Mouse (Mus musculus) hindbrain, embryonic 10.5 days (tissue): ENCODE data around the gene Sphk1. TPM values are rescaled to one million over a fixed set of nuclear protein-coding genes. Genes with fewer than 3 reads are reported as not detected.

Experiments
- DNase-seq: peaks from one replicate; pipeline ENCODE4 v3.0.0-alpha.2; 2017; ENCODE audit warnings: low spot score
- H3K27ac ChIP-seq: fragments of 300-500 bp; sonication (generic); 2 replicates; pipeline ENCODE4 v1.5.1; 2016; ENCODE audit warnings: mild to moderate bottlenecking, moderate library complexity
- H3K27me3 ChIP-seq: fragments of 300-500 bp; sonication (generic); 2 replicates; pipeline ENCODE4 v1.6.1; 2016; ENCODE audit warnings: mild to moderate bottlenecking; ENCODE audit not compliant: poor library complexity, insufficient read depth, severe bottlenecking
- H3K36me3 ChIP-seq: fragments of 300-500 bp; sonication (generic); 2 replicates; pipeline ENCODE4 v1.6.1; 2016; ENCODE audit warnings: mild to moderate bottlenecking, moderate library complexity
- H3K4me1 ChIP-seq: fragments of 300-500 bp; sonication (generic); replicated peaks from 2 replicates; pipeline ENCODE4 v1.6.1; 2016; ENCODE audit warnings: mild to moderate bottlenecking
- H3K4me3 ChIP-seq: fragments of 300-500 bp; sonication (generic); 2 replicates; pipeline ENCODE4 v1.5.1; 2016; ENCODE audit warnings: mild to moderate bottlenecking, moderate library complexity
- H3K9me3 ChIP-seq: fragments of 300-500 bp; sonication (generic); 2 replicates; pipeline ENCODE4 v1.6.1; 2016; ENCODE audit warnings: mild to moderate bottlenecking, moderate library complexity
- WGBS: fragments of 180-500 bp; shearing (Covaris S2); methylation state at CpG from one replicate; pipeline ENCODE4 v1.1.7; 2016; 5-methylcytosine and 5-hydroxymethylcytosine counted together
- polyA plus RNA-seq: library from polyadenylated mRNA; unstranded; fragments of >200 nt; fragmentation: Nextera tagmentation; extraction: Ambion mirVana; gene quantifications from 2 replicates; pipeline ENCODE4 v1.2.1, GENCODE M21; 2016

The Sphk1 gene
- polyA plus RNA-seq, 1 experiment from 2014 or later, result 8.6 TPM

- Histone ChIP-seq H3K4me1 (peaks cover 8% of the 10 kb centered on the region; the same call in 1 of the 2 replicates), H3K4me3 (no peak overlapping the region), H3K9me3 (no peaks in the 10 kb centered on the region), H3K36me3 (no peaks in the 10 kb centered on the region), H3K27me3 (peaks cover 20% of the 10 kb centered on the region), H3K27ac (no peak overlapping the region)
- 82% methylated on average over 6 of the region's 6 CpGs for WGBS
- DNase-seq, result no peak
These were observed 17.7 kb upstream of the Sphk1 start for GRCm38 (mm10) chr11:116512987-116513386.

- Histone ChIP-seq H3K4me1 (peaks cover 8% of the 10 kb centered on the region; the same call in 1 of the 2 replicates), H3K36me3 (no peaks in the 10 kb centered on the region), H3K27me3 (peaks cover 20% of the 10 kb centered on the region; the same call in 1 of the 2 replicates), H3K27ac (no peak overlapping the region), H3K4me3 (no peak overlapping the region), H3K9me3 (no peaks in the 10 kb centered on the region)
- DNase-seq, result no peak
- 86% methylated on average over 4 of the region's 4 CpGs for WGBS
These were observed 17.1 kb upstream of the Sphk1 start for GRCm38 (mm10) chr11:116513531-116514038.

GRCm38 (mm10) chr11:116515330-116516020, 15.2 kb upstream of the Sphk1 start:
- Histone ChIP-seq H3K9me3 (no peaks in the 10 kb centered on the region), H3K4me3 (peak overlapping the region; percentile 35), H3K36me3 (no peaks in the 10 kb centered on the region), H3K4me1 (peaks cover 11% of the 10 kb centered on the region; the same call in 1 of the 2 replicates), H3K27ac (0 out of 2 replicates have a peak overlapping the region, but pooled peaks have one; percentile 16), H3K27me3 (peaks cover 20% of the 10 kb centered on the region; the same call in 1 of the 2 replicates)
- DNase-seq, result no peak
- WGBS, result 13% methylated on average over 24 of the region's 24 CpGs

GRCm38 (mm10) chr11:116518482-116518881, 12.2 kb upstream of the Sphk1 start:
- Histone ChIP-seq H3K27ac (no peak overlapping the region), H3K4me3 (no peak overlapping the region)
- 81% methylated on average over 8 of the region's 8 CpGs for WGBS

GRCm38 (mm10) chr11:116521143-116521542, 9.6 kb upstream of the Sphk1 start:
- Histone ChIP-seq H3K36me3 (no peaks in the 10 kb centered on the region), H3K27ac (no peak overlapping the region)
- WGBS, result 68% methylated on average over 3 of the region's 3 CpGs

More at GRCm38 (mm10) chr11:116518482-116518881, 12.2 kb upstream of the Sphk1 start:
- no peak for DNase-seq
- Histone ChIP-seq H3K4me1 (peaks cover 22% of the 10 kb centered on the region), H3K36me3 (no peaks in the 10 kb centered on the region), H3K9me3 (no peaks in the 10 kb centered on the region), H3K27me3 (peaks cover 26% of the 10 kb centered on the region; the same call in 1 of the 2 replicates)

GRCm38 (mm10) chr11:116522046-116522445, 8.7 kb upstream of the Sphk1 start:
- DNase-seq, result no peak
- Histone ChIP-seq H3K9me3 (no peaks in the 10 kb centered on the region), H3K27ac (no peak overlapping the region), H3K4me3 (no peak overlapping the region), H3K27me3 (peaks cover 15% of the 10 kb centered on the region; the same call in 1 of the 2 replicates), H3K36me3 (no peaks in the 10 kb centered on the region), H3K4me1 (peaks cover 20% of the 10 kb centered on the region)
- WGBS, result 91% methylated on average over 3 of the region's 3 CpGs

More at GRCm38 (mm10) chr11:116521143-116521542, 9.6 kb upstream of the Sphk1 start:
- Histone ChIP-seq H3K4me3 (no peak overlapping the region), H3K4me1 (peaks cover 20% of the 10 kb centered on the region), H3K9me3 (no peaks in the 10 kb centered on the region), H3K27me3 (peaks cover 8% of the 10 kb centered on the region; the same call in 1 of the 2 replicates)
- DNase-seq, result no peak

- H3K36me3 ChIP-seq, result no peaks in the 10 kb centered on the region
- H3K27me3 ChIP-seq, result peaks cover 16% of the 10 kb centered on the region; the same call in 1 of the 2 replicates
- peaks cover 20% of the 10 kb centered on the region for H3K4me1 ChIP-seq
- DNase-seq, result no peak
- WGBS, result 68% methylated on average over 16 of the region's 16 CpGs
- H3K4me3 ChIP-seq, result no peak overlapping the region
- H3K27ac ChIP-seq, result peak overlapping the region; percentile 45
- no peaks in the 10 kb centered on the region for H3K9me3 ChIP-seq
These were observed 7.6 kb upstream of the Sphk1 start for GRCm38 (mm10) chr11:116522886-116523698.

- Histone ChIP-seq H3K27me3 (peaks cover 21% of the 10 kb centered on the region), H3K4me1 (peaks cover 20% of the 10 kb centered on the region), H3K27ac (peak overlapping the region; percentile 45; the same call in 1 of the 2 replicates), H3K4me3 (no peak overlapping the region), H3K36me3 (no peaks in the 10 kb centered on the region), H3K9me3 (no peaks in the 10 kb centered on the region)
- 51% methylated on average over 5 of the region's 5 CpGs for WGBS
- DNase-seq, result no peak
These were observed 7.0 kb upstream of the Sphk1 start for GRCm38 (mm10) chr11:116523699-116524189.

- no peak overlapping the region; the same call in 1 of the 2 replicates for H3K27ac ChIP-seq
- no peak for DNase-seq
- no peaks in the 10 kb centered on the region for H3K9me3 ChIP-seq
- 71% methylated on average over 8 of the region's 8 CpGs for WGBS
- H3K27me3 ChIP-seq, result peaks cover 61% of the 10 kb centered on the region
- H3K4me1 ChIP-seq, result peaks cover 43% of the 10 kb centered on the region
- H3K4me3 ChIP-seq, result no peak overlapping the region
- H3K36me3 ChIP-seq, result no peaks in the 10 kb centered on the region
These were observed 1.9 kb upstream of the Sphk1 start for GRCm38 (mm10) chr11:116528636-116529320.

- peaks cover 11% of the 10 kb centered on the region for H3K36me3 ChIP-seq
- 3% methylated on average over 48 of the region's 48 CpGs for WGBS
- no peaks in the 10 kb centered on the region for H3K9me3 ChIP-seq
- H3K27me3 ChIP-seq, result peaks cover 86% of the 10 kb centered on the region
- DNase-seq, result peak; percentile 42
- H3K4me1 ChIP-seq, result peaks cover 59% of the 10 kb centered on the region
- H3K4me3 ChIP-seq, result peak overlapping the region; percentile 65
- H3K27ac ChIP-seq, result peak overlapping the region; percentile 87
These were observed 856 bp downstream of the Sphk1 start for GRCm38 (mm10) chr11:116531371-116532191.

- Histone ChIP-seq H3K9me3 (no peaks in the 10 kb centered on the region), H3K36me3 (peaks cover 18% of the 10 kb centered on the region), H3K4me3 (peak overlapping the region; percentile 65), H3K27ac (peak overlapping the region; percentile 79), H3K27me3 (peaks cover 80% of the 10 kb centered on the region), H3K4me1 (peaks cover 63% of the 10 kb centered on the region)
- peak; percentile 63 for DNase-seq
- WGBS, result under 1% methylated on average over 30 of the region's 30 CpGs
These were observed 1.6 kb downstream of the Sphk1 start for GRCm38 (mm10) chr11:116532262-116532809.
